Mouse (Mus musculus) stomach, embryonic 15.5 days (tissue): ENCODE data around the gene Skint6. TPM values are rescaled to one million over a fixed set of nuclear protein-coding genes. Genes with fewer than 3 reads are reported as not detected.
"Not testable (repeated sequence)": the region's sequence is repeated elsewhere in the genome, so short reads cannot be mapped to it uniquely, and the experiment has no call there.

ENCODE experiments used
- ATAC-seq: fragments of 200-750 bp; cut with Nextera tagmentation; 2 replicates; pipeline ENCODE4 v1.8.0; 2017; ENCODE audit warnings: low read depth, moderate number of reproducible peaks, moderate TSS enrichment; ENCODE audit not compliant: insufficient read depth, low FRiP score
- H3K27ac ChIP-seq: fragments of 300-500 bp; sonication (generic); 2 replicates; pipeline ENCODE4 v1.5.1; 2015; ENCODE audit warnings: mild to moderate bottlenecking, inconsistent platforms
- H3K27me3 ChIP-seq: fragments of 300-500 bp; sonication (generic); replicated peaks from 2 replicates; pipeline ENCODE4 v1.6.1; 2015; ENCODE audit warnings: inconsistent platforms
- H3K36me3 ChIP-seq: fragments of 300-500 bp; sonication (generic); 2 replicates; pipeline ENCODE4 v1.6.1; 2015; ENCODE audit warnings: inconsistent platforms
- H3K4me1 ChIP-seq: fragments of 300-500 bp; sonication (generic); 2 replicates; pipeline ENCODE4 v1.6.1; 2015; ENCODE audit warnings: inconsistent platforms
- H3K4me2 ChIP-seq: fragments of 300-500 bp; sonication (generic); 2 replicates; pipeline ENCODE4 v1.6.1; 2015; ENCODE audit warnings: mild to moderate bottlenecking, inconsistent platforms
- H3K4me3 ChIP-seq: fragments of 300-500 bp; sonication (generic); replicated peaks from 2 replicates; pipeline ENCODE4 v1.5.1; 2015; ENCODE audit warnings: inconsistent platforms
- H3K9ac ChIP-seq: fragments of 300-500 bp; sonication (generic); 2 replicates; pipeline ENCODE4 v1.6.1; 2015; ENCODE audit warnings: inconsistent platforms
- H3K9me3 ChIP-seq: fragments of 300-500 bp; sonication (generic); 2 replicates; pipeline ENCODE4 v1.6.1; 2016; ENCODE audit warnings: inconsistent platforms
- WGBS: fragments of 180-500 bp; shearing (Covaris S2); methylation state at CpG from one replicate; pipeline ENCODE4 v1.1.7; 2015; 5-methylcytosine and 5-hydroxymethylcytosine counted together
- polyA plus RNA-seq: library from polyadenylated mRNA; unstranded; fragments of >200 nt; fragmentation: Nextera tagmentation; extraction: Ambion mirVana; gene quantifications from 2 replicates; pipeline ENCODE4 v1.2.1, GENCODE M21; 2015

Gene Skint6
- 0.08 and 0.14 TPM in 2 replicates for polyA plus RNA-seq

DNA sequence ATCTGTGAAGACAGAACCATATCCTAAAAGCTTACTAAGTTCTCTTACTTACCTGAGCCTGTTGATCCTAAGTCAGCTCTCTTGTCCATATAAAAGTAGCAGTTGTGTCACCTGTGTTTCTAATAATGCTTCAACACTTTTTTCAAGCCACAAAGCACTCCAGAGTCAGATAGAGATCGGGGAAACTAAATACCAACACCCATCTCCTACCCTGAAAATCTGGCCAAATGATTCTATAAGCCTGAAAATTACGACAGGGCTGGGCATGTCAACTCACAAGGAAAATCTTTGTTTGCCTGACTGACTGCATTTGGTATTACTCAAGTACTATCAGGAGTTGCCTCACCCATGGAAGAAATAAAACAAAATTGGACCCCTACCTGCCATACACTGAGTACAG is at the start of gene Skint6:
Gene Skint6, minus strand, starts transcription at position 101 of the 400 bp plus-strand sequence.
- H3K9me3 ChIP-seq, result no peaks in the 10 kb centered on the region
- H3K4me1 ChIP-seq, result no peaks in the 10 kb centered on the region
- H3K36me3 ChIP-seq, result no peaks in the 10 kb centered on the region
- 41% methylated on average over 2 of the region's 2 CpGs for WGBS
- H3K4me3 ChIP-seq, result no peak within 1 kb of the TSS
- H3K4me2 ChIP-seq, result no peak within 1 kb of the TSS
- H3K9ac ChIP-seq, result no peak within 1 kb of the TSS
- H3K27ac ChIP-seq, result no peak within 1 kb of the TSS
- no peaks in the 10 kb centered on the region for H3K27me3 ChIP-seq
- no peak for ATAC-seq

DNA sequence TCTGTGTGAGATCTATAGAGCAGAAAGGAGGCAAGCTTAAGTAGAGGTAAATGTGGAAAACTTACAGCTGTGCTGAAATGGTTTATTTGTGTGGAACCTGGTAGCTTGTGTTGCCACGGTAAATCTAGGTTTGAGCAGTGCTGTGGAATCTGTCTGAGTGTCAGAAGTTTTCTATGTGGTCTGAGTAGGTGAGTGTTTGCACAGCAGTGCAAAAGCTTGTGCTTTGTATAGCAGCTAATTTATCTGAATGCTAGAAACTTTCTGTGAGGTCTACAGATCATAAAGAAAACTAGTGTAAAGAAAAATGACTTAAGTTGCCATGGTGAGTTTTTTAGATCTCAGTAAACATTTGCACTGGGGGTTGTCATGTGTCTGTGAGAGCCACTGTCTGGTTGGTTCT is 34.1 kb upstream of the Skint6 start:
- Histone ChIP-seq H3K27ac (no peak overlapping the region), H3K27me3 (no peaks in the 10 kb centered on the region), H3K4me2 (no peak overlapping the region), H3K9ac (no peak overlapping the region), H3K36me3 (no peaks in the 10 kb centered on the region), H3K4me1 (no peaks in the 10 kb centered on the region), H3K9me3 (no peaks in the 10 kb centered on the region), H3K4me3 (no peak overlapping the region)
- 68% methylated on average over 1 of the region's 1 CpGs for WGBS
- ATAC-seq, result peak; percentile 43; the same call in 1 of the 2 replicates

DNA sequence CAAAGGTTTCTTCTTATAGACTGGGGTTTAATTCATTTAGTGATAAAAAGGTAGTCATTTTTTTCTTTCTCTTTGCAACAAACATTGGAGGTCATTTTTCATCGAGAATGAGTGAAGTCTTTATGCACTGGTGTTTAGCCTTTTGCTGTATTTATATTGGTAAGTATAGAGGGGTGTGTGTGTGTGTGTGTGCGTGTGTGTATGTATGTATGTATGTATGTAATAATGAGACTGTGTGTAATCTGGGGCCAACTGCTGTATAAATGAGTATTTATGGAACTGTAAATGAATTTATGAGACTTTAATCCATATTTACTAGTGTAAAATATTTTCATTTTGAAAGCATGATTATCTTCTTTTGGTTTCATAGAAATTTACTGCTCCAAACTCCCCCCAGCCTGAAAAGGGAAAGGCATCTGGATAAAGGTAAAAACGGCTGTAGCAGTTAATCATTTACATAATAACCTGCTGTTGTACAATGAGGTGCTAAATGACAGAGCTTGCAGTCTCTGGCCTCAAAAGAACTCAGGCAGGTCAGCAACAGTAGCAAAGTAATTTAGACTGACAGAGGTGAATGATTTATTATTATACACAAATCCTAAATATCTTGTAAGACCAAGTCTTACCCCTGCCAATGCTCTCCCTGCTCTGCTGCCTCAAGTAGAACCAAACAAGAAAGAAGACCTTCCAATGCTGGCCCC is 15.2 kb upstream of the Skint6 start:
- no peaks in the 10 kb centered on the region for H3K36me3 ChIP-seq
- H3K27ac ChIP-seq, result no peak overlapping the region
- ATAC-seq, result peak; percentile 81
- no peaks in the 10 kb centered on the region for H3K4me1 ChIP-seq
- H3K9ac ChIP-seq, result no peak overlapping the region
- WGBS, result 58% methylated on average over 3 of the region's 3 CpGs
- no peaks in the 10 kb centered on the region for H3K9me3 ChIP-seq
- no peak overlapping the region for H3K4me2 ChIP-seq
- H3K4me3 ChIP-seq, result no peak overlapping the region
- no peaks in the 10 kb centered on the region for H3K27me3 ChIP-seq

DNA sequence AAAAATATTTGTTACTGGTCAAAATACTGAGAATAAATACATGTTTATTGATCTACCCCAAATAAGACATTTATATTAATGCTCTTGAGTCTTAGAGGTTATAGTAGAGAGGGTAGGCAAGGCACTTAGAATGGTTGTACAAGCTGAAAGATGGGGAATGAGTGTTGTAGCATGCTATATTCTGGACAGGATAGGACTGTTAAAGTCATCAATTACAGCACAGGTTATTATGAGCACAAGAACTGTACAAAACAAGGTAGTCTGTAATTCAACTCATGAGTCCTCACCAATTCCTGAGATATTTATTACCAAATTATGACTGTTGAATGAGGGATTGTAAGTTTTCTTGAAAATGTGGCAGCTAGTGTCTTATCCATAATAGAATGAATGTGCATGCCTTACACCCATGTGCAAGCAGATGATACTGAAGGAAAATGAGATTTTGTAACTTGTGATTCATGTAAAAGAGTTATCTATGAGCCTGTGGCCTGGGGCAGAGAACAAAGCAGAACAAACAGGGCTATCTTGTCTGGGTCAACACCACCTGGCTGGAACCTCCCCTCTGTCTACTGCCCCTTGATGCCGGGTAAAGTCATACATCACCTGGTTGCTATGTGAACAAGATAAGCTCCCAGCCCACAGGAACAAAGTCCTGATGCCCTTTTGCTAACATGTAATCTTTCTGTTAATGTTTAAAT is 23.3 kb downstream of the Skint6 start:
- H3K36me3 ChIP-seq, result no peaks in the 10 kb centered on the region
- 54% methylated on average over 1 of the region's 1 CpGs for WGBS
- no peaks in the 10 kb centered on the region for H3K9me3 ChIP-seq
- no peak overlapping the region for H3K4me2 ChIP-seq
- no peak overlapping the region for H3K4me3 ChIP-seq
- H3K4me1 ChIP-seq, result no peaks in the 10 kb centered on the region
- H3K27me3 ChIP-seq, result no peaks in the 10 kb centered on the region
- no peak overlapping the region for H3K27ac ChIP-seq
- peak; percentile 47; the same call in 1 of the 2 replicates for ATAC-seq
- no peak overlapping the region for H3K9ac ChIP-seq

DNA sequence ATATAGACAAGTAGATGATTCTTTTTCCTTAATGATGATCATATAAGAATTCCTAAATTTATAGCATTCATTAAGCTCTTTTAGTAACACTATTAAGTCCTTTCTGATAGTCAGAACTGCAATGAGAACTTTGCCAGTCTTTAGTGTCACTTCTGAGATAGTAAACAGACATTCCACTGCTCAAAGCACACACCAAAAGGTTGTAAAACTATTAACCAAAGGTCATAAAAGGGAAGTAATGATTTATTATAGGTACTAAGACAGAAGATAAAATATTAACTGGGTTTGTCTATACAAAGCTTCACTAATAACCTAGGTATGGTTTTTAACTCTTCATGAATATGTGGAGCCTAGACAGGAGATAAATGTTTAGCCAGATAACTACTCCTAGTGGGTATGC is 41.0 kb downstream of the Skint6 start:
- no peak overlapping the region for H3K27ac ChIP-seq
- no peaks in the 10 kb centered on the region for H3K36me3 ChIP-seq
- H3K9me3 ChIP-seq, result no peaks in the 10 kb centered on the region
- ATAC-seq, result no peak
- H3K27me3 ChIP-seq, result no peaks in the 10 kb centered on the region
- H3K4me2 ChIP-seq, result no peak overlapping the region
- H3K9ac ChIP-seq, result no peak overlapping the region
- H3K4me3 ChIP-seq, result no peak overlapping the region
- no peaks in the 10 kb centered on the region for H3K4me1 ChIP-seq

DNA sequence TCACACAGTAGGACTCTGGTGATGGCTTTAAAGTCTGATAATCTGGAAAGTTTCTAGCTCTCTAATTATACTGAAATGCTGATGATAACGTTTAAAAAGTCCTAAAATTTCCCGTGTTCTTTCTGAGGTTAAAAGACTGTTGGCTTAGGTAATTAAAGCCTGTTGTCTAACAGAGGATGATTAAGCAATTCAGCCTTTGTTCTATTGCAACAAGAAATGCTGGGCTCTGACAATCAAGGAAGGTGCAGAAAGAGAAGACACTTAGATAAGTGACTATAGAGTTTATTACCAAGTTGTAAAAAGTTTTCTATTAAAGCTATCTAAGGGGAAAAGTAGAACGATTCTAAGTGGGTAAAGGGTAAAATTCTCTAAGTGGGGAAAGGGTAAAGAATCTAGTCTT is 219.2 kb downstream of the Skint6 start:
- no peak overlapping the region for H3K27ac ChIP-seq
- no peaks in the 10 kb centered on the region for H3K36me3 ChIP-seq
- WGBS, result 62% methylated on average over 3 of the region's 3 CpGs
- H3K9me3 ChIP-seq, result no peaks in the 10 kb centered on the region
- H3K4me3 ChIP-seq, result no peak overlapping the region
- no peaks in the 10 kb centered on the region for H3K27me3 ChIP-seq
- H3K4me2 ChIP-seq, result no peak overlapping the region
- H3K4me1 ChIP-seq, result no peaks in the 10 kb centered on the region
- no peak overlapping the region for H3K9ac ChIP-seq
- no peak for ATAC-seq

DNA sequence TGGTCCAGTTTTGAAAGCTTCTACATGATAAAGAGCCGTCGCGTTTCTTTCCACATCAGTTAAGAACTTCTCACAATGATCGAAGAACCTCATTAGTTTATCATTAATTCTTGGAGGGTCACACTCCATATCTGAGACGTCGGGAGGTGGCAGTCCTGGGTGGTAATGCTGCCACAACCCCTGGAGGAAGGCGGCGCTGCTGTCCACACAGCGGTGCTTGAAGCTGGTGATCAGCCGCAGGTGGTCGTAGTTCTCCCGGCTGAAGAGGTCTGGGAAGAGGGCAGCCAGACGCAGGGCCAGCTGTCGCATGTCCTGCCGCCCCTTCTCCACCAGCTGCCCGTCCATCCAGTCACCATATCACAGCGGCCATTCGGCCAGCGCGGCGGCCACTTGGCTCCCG is 307.6 kb downstream of the Skint6 start:
- ATAC-seq, H3K27me3 ChIP-seq, H3K36me3 ChIP-seq, H3K27ac ChIP-seq, H3K4me2 ChIP-seq, H3K4me3 ChIP-seq, H3K4me1 ChIP-seq, H3K9me3 ChIP-seq, H3K9ac ChIP-seq: not testable (repeated sequence)
- 34% methylated on average over 22 of the region's 22 CpGs for WGBS

DNA sequence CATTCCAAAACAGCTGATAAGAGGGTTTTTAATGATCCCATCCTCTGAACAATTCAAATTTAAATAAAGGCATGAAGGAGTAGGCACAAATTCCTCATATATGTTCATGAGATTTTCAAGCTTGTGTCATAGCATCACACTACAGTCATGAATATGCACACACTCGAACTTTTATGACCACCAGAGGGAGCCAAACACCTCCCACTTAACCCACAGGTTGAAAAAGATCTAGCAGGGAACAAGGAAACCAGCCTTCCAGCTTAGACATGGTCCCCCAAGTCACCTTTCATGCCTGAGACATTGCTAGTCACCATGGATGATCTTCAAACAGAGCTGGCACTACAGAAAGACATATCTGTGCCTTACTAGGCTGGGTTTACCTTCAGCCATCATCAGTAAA is 496.1 kb downstream of the Skint6 start:
- H3K27ac ChIP-seq, result no peak overlapping the region
- no peak for ATAC-seq
- no peak overlapping the region for H3K4me3 ChIP-seq
- H3K9me3 ChIP-seq, result no peaks in the 10 kb centered on the region
- no peak overlapping the region for H3K9ac ChIP-seq
- H3K4me1 ChIP-seq, result no peaks in the 10 kb centered on the region
- H3K4me2 ChIP-seq, result no peak overlapping the region
- H3K36me3 ChIP-seq, result no peaks in the 10 kb centered on the region
- WGBS, result 2% methylated on average over 1 of the region's 1 CpGs
- no peaks in the 10 kb centered on the region for H3K27me3 ChIP-seq

DNA sequence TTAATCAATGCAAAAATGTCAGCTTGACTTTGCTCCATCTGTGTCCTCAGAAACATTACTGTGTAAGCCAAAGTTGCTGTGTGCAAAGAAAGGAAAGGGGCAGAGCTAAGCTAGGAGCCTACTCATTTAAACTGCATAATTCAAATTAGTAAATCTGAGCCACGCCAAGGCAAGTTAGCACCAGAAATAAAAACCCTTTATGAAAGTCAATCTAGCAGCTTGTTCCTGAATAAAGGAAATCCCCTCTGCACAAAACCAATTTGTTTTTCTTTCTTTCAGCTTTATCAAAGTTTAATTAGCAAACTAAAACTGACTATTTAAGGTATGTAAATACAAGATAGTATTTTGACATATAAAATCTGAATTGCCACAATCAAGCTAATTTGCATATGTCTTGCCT is 512.0 kb downstream of the Skint6 start, which contains the start of gene Skint10:
Gene Skint10, minus strand, starts transcription at position 101 of the 400 bp plus-strand sequence.
- Histone ChIP-seq H3K9ac (no peak within 1 kb of the TSS), H3K27ac (no peak within 1 kb of the TSS), H3K4me3 (no peak within 1 kb of the TSS), H3K4me1 (no peaks in the 10 kb centered on the region), H3K9me3 (no peaks in the 10 kb centered on the region), H3K4me2 (no peak within 1 kb of the TSS), H3K27me3 (no peaks in the 10 kb centered on the region), H3K36me3 (no peaks in the 10 kb centered on the region)
- no peak for ATAC-seq
- WGBS, result 85% methylated on average over 1 of the region's 1 CpGs
